Mouse (Mus musculus): ENCODE measurements around the gene Wdfy4.

DNA sequence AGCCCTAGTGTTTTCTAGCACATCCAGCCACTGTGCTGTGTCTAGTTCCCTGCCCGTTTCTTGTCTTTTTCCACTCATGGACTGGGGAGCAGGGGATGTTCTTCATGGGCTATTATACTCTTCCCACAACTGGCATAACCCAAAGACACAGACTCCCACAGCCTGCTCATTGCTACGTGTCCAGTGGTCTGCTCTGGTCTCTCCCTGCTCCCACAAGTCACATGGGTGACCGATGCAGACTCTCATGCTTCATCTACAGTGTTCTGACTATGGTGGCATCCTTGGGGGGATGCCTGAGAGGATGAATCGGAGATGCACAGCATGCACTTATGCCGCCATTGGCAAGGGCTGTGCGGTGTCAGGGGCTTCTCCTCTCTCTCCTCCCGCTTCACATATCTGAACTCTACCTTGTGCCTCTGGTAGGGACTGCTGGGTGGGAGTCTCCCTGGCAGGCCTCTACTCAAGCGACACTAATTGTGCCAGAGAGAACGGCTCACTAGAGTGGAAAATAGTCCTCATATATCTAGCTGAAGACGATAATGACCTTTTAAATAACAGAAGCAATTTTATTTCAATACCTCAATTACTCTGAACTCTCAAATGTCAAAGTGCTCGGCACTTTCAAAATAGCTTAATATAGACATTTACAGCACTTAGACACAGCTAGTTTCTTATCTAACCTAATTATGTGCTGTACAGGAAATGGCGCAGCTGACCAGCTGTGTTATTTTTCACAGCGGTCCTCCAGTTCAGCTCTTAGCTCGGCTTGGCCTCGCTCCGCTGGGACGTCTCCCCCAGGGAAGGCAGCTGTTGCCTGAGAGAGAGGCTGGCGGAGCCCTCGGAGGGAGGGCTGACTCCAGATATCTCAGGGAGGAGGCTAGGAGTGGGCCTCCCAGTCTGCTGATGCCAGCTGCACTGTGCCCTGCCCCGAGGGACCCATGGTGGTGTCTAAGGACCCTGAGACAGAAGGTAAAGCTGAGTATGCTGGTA is 234.7 kb downstream of the Wdfy4 start:
- TF ChIP-seq CTCF (IDR thresholded peaks at IDR 0.05) (no peak), POLR2A (IDR thresholded peaks at IDR 0.05; ENCODE audit: insufficient read depth, low read depth, low read length) (no peak)
